Mouse (Mus musculus) G1E (cell line): ENCODE results near the gene Six2. TPM values are rescaled to one million over a fixed set of nuclear protein-coding genes. Genes with fewer than 3 reads are reported as not detected.

Source experiments
- ATAC-seq: 2 replicates; pipeline ENCODE4 v1.8.0; 2016; ENCODE audit warnings: mild to moderate bottlenecking; ENCODE audit not compliant: insufficient number of reproducible peaks, poor library complexity, low FRiP score, severe bottlenecking; ENCODE audit errors: extremely low read depth
- DNase-seq: peaks from one replicate; pipeline ENCODE4 v3.0.0; 2012; ENCODE audit warnings: low spot score
- H3K27me3 ChIP-seq: 2 replicates; pipeline ENCODE4 v1.6.1; 2012; ENCODE audit warnings: mild to moderate bottlenecking, low read length, inconsistent platforms; ENCODE audit not compliant: insufficient read depth
- H3K36me3 ChIP-seq: replicated peaks from 2 replicates; pipeline ENCODE3; 2012; ENCODE audit warnings: mild to moderate bottlenecking, inconsistent platforms
- H3K4me1 ChIP-seq: 2 replicates; pipeline ENCODE4 v1.6.1; 2012; ENCODE audit warnings: low read depth, low read length, inconsistent platforms, mixed read lengths; ENCODE audit not compliant: insufficient read depth
- H3K4me3 ChIP-seq: 2 replicates; pipeline ENCODE4 v1.5.1; 2012; ENCODE audit warnings: low read depth, mild to moderate bottlenecking, inconsistent platforms, low read length, moderate library complexity, mixed read lengths
- H3K9me3 ChIP-seq: replicated peaks from 2 replicates; pipeline ENCODE4 v1.6.1; 2012; ENCODE audit warnings: inconsistent platforms
- CTCF ChIP-seq: IDR thresholded peaks from 2 replicates; pipeline ENCODE4 v1.5.1; 2012; ENCODE audit warnings: low read depth, low read length, inconsistent platforms, mixed read lengths
- GATA1 ChIP-seq: IDR thresholded peaks from 2 replicates; pipeline ENCODE4 v1.6.1; 2012; ENCODE audit warnings: borderline replicate concordance, low read length, inconsistent platforms, mixed read lengths
- GATA2 ChIP-seq: IDR thresholded peaks from 2 replicates; pipeline ENCODE4 v1.6.1; 2012; ENCODE audit warnings: low read depth, low read length, inconsistent platforms, borderline replicate concordance
- POLR2AphosphoS5 ChIP-seq: IDR thresholded peaks from 2 replicates; pipeline ENCODE4 v1.6.1; 2012; ENCODE audit warnings: low read depth, low read length, inconsistent platforms; ENCODE audit not compliant: insufficient replicate concordance
- TAL1 ChIP-seq: conservative IDR thresholded peaks from 2 replicates; pipeline ENCODE4 v1.6.1; 2012; ENCODE audit warnings: low read depth, low read length, inconsistent platforms, mixed read lengths
- polyA plus RNA-seq: library from polyadenylated mRNA; stranded (reverse); fragments of >175 nt; gene quantifications from 2 replicates; pipeline ENCODE4 v1.2.3, GENCODE M21; 2012
- total RNA-seq, 2 experiments: library from RNA; stranded (forward) in 1 of 2; stranded (reverse) in 1 of 2; fragments of 200-1000 nt in 1 of 2; fragments of >200 nt in 1 of 2; fragmentation: Nextera tagmentation in 1 of 2; gene quantifications; 2 replicates each; pipeline ENCODE4 v1.2.3; 2014 to 2017

Gene Six2
- total and polyA plus RNA-seq, 3 experiments = not detected

DNA sequence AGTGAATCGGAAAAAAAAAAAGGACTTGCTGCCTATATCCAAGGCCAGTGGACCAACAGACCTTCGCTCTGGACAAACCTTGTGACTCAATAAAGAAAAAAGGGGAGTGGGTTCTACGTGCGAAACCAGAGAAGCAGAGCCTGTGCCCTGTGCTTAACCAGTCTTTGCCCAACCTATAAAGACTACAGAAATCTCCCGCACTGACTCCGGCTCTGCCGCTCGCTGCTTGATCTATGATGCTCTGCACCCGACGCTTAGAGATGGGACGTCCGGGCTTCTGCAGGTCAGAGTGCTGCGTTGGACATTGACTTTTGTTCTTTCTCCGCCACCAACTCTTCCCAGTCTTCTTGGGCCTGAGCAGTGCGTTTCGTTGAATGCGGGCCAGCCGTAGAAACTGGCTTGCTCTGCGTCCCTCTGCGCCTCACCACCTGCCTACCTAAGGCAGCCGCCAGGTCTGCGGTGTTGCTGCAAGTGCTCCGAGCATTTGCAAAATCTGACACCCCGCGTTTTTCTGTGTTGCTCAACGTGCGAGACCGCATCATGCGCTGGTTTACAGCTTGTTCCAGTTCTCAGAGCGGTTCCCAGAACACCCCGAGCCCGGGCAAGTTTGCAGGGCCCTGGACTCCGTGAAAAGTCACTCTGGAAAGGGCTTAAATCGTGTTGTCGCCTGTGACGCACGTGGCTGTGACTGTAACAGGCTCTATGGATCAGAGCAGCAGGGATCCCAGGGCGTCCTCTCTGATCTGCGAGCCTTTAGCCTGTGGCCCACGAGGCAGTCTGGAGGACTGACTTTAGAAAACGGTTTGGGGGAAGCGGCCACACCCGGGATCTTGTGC lies 3.8 kb upstream of the Six2 start:
- H3K27me3 ChIP-seq = peaks cover 3% of the 10 kb centered on the region; the same call in 1 of the 2 replicates
- no peak for TF ChIP-seq POLR2AphosphoS5
- TF ChIP-seq GATA1 = no peak
- TF ChIP-seq TAL1 = no peak
- TF ChIP-seq GATA2 = no peak
- TF ChIP-seq CTCF = no peak
- H3K9me3 ChIP-seq = peaks cover 18% of the 10 kb centered on the region
- H3K4me3 ChIP-seq = no peak overlapping the region
- ATAC-seq (no peak), DNase-seq (no peak)
- no peaks in the 10 kb centered on the region for H3K36me3 ChIP-seq
- no peaks in the 10 kb centered on the region for H3K4me1 ChIP-seq

DNA sequence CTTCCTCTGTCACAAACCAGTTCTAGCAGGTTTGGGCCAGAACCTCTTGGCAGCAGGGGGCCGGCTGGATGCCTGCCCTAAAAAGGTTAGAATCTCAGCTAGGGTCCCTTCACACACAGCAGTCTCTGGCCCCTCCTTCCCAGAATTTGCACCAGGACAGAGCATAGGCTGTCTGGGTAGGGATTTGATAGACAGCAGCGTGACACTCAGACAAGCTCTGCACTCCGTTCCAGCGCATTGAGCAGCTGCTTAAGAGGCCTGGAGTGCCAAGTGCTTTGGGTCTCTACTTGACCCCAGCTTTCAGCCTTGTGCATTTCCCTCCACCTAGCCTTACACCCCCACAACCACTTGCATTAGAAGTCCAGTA lies 2.9 kb upstream of the Six2 start:
- H3K9me3 ChIP-seq = peaks cover 25% of the 10 kb centered on the region
- H3K36me3 ChIP-seq = no peaks in the 10 kb centered on the region
- H3K4me1 ChIP-seq = no peaks in the 10 kb centered on the region
- H3K27me3 ChIP-seq = peaks cover 3% of the 10 kb centered on the region; the same call in 1 of the 2 replicates
- H3K4me3 ChIP-seq = no peak overlapping the region
- DNase-seq (no peak), ATAC-seq (no peak)
- TF ChIP-seq GATA2 = no peak
- TF ChIP-seq GATA1 = no peak
- no peak for TF ChIP-seq CTCF
- TF ChIP-seq TAL1 = no peak
- no peak for TF ChIP-seq POLR2AphosphoS5

GRCm38 (mm10) chr17:85690323-85690968 lies 2.4 kb upstream of the Six2 start:
- H3K4me1 ChIP-seq = no peaks in the 10 kb centered on the region
- H3K27me3 ChIP-seq = peaks cover 3% of the 10 kb centered on the region; the same call in 1 of the 2 replicates
- no peak for ATAC-seq
- DNase-seq = no peak
- peaks cover 25% of the 10 kb centered on the region for H3K9me3 ChIP-seq
- no peaks in the 10 kb centered on the region for H3K36me3 ChIP-seq
- H3K4me3 ChIP-seq = no peak overlapping the region
- no peak for TF ChIP-seq GATA2
- TF ChIP-seq GATA1 = no peak
- TF ChIP-seq TAL1 = no peak
- TF ChIP-seq CTCF = no peak
- no peak for TF ChIP-seq POLR2AphosphoS5

- Histone ChIP-seq H3K9me3 (peaks cover 30% of the 10 kb centered on the region), H3K27me3 (peaks cover 3% of the 10 kb centered on the region; the same call in 1 of the 2 replicates), H3K4me1 (no peaks in the 10 kb centered on the region), H3K4me3 (no peak overlapping the region), H3K36me3 (no peaks in the 10 kb centered on the region)
- no peak for TF ChIP-seq POLR2AphosphoS5
- no peak for TF ChIP-seq GATA2
- no peak for TF ChIP-seq TAL1
- TF ChIP-seq CTCF = no peak
- no peak for TF ChIP-seq GATA1
- ATAC-seq (no peak), DNase-seq (no peak)
Observed at GRCm38 (mm10) chr17:85689807-85690319, 1.8 kb upstream of the Six2 start.

- Histone ChIP-seq H3K4me3 (no peak overlapping the region), H3K27me3 (peaks cover 3% of the 10 kb centered on the region; the same call in 1 of the 2 replicates), H3K36me3 (no peaks in the 10 kb centered on the region), H3K9me3 (peaks cover 30% of the 10 kb centered on the region), H3K4me1 (no peaks in the 10 kb centered on the region)
- DNase-seq (no peak), ATAC-seq (no peak)
- TF ChIP-seq GATA2 (no peak), GATA1 (no peak), TAL1 (no peak), POLR2AphosphoS5 (no peak), CTCF (no peak)
Observed at GRCm38 (mm10) chr17:85688911-85689806, 1.1 kb upstream of the Six2 start.
